Mouse (Mus musculus): Measurements from ENCODE around the gene Map3k21.

Gene Map3k21

GRCm38 (mm10) chr8:125910365-125911228, at the start of gene Map3k21:
Gene Map3k21, plus strand, starts transcription at chr8:125910450.
- DNase-seq (ENCODE audit: inconsistent age in 2 of 2, low spot score in 1 of 2), result peak; percentile 52 to 75

DNA sequence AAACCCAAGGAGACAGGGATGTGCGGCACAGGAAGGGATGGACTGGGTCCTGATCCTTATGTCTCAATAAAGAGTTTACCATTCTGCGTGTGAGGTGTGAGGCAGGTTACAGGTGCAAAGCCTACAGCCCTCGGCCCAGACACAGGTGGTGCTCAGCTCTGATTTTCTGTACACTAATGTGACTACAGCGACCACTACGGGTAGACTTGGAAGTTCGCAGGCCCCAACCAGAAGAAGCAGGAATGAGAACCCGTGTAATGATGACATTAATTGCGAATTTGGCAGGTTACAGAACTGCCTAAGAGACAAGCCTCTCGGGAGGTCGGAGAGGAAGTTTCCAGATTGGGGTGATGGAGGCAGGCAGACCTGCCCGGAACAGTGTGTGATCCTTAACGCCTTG, 44.1 kb upstream of the Map3k21 start:
- DNase-seq (ENCODE audit: inconsistent age in 2 of 2, low spot score in 1 of 2), result no peak

DNA sequence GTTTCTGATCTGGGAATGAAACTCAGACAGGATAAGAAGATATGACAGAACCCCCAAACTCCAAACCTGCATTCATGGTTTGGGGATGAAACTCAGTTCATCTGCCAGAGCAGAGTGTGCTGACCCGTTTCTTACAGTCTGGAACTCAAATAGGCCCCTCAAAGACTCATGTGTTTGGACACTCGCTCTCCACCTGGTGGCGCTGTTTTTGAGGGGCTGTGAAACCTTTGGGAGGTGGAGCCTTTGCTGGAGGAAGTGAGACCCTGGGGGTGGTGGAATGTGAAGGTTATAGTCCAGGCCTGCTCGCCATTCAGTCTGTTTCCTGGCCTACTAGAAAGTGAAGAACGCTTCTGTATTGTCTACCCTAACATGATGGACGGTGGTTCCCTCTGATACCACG, 41.7 kb upstream of the Map3k21 start:
- no peak for DNase-seq (ENCODE audit: inconsistent age in 2 of 2, low spot score in 1 of 2)

DNA sequence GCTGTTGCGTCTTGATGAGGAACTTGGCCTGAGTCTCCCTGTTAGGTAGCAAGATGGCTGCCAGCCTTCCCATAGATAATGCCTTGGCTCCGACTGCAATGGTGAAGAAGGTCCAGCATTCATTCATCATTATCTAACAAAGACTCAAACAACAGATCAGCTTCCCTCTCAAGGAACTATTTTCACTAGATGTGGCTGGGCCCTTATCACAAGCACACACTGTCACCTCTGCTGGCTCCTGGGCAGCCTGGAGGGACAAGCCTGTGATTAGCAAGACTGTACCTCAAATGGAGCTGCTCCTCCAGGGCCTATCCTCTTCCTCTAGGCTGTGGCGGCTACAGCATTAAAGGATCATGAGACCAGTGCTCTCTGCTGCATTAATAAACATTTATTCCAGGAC, 40.5 kb upstream of the Map3k21 start:
- DNase-seq (ENCODE audit: inconsistent age in 2 of 2, low spot score in 1 of 2), result no peak

- DNase-seq (ENCODE audit: inconsistent age in 2 of 2, low spot score in 1 of 2), result no peak
Observed at GRCm38 (mm10) chr8:125870179-125870702, 40.0 kb upstream of the Map3k21 start.

- peak; percentile 67 to 89 for DNase-seq (ENCODE audit: inconsistent age in 2 of 2, low spot score in 1 of 2)
Observed at GRCm38 (mm10) chr8:125870821-125871321, 39.4 kb upstream of the Map3k21 start.

- DNase-seq (ENCODE audit: inconsistent age in 2 of 2, low spot score in 1 of 2), result no peak
Observed at GRCm38 (mm10) chr8:125872501-125873249, 37.6 kb upstream of the Map3k21 start.

DNA sequence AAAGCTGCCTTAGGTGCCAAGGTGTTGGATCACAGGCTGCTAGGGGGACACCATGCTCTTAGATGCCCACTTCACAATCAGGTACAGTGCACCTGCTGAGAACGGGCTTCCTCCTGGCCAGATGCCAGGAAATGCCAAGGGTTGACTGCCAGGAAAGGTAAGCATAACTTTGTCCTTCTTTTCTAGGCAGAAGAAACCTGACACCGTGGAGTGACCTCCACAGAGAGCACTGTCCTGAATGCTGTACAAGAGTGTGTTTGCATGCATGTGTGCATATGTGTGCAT, 37.1 kb upstream of the Map3k21 start:
- no peak for DNase-seq (ENCODE audit: inconsistent age in 2 of 2, low spot score in 1 of 2)

DNA sequence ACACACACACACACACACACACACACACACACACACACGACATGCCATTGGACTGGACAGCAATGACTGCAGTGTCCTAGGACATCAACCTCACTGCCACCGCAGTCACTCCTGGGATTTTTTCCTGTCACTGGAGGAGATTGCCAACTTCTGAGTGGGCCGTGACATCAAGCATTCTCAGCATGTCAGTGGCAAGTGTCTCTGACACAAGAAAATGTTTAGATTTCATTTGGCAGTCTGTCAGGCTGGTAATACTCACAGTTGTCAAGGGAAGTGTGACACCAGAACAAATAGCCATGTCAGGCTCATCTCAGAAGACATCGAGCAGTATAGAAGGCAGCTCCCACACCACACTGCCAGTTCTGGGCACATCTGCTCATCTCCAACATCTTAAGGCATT, 29.8 kb upstream of the Map3k21 start:
- DNase-seq (ENCODE audit: inconsistent age in 2 of 2, low spot score in 1 of 2), result no peak

DNA sequence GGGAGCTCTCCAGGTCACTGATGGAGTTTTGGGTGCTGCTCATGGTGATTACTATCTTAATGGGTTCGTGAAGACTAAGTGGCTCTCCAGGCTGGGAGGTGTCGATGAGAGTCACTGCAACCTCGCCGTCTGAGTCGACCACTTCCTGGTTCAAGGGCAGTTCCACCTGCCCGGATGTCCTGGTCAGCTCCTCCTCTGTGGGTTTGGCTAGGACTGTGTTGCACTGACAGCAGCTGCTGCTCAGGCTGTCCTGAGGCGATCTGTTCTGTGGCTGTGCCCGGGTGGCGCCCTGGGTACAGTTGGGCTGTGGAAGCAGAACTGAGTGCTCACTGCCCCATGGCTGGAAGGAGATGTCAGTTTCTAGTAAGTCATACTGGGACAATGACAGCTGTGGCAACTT, 22.7 kb upstream of the Map3k21 start:
- DNase-seq (ENCODE audit: inconsistent age in 2 of 2, low spot score in 1 of 2), result no peak

GRCm38 (mm10) chr8:125889920-125890319, 20.3 kb upstream of the Map3k21 start:
- DNase-seq (ENCODE audit: inconsistent age in 2 of 2, low spot score in 1 of 2), result no peak

DNA sequence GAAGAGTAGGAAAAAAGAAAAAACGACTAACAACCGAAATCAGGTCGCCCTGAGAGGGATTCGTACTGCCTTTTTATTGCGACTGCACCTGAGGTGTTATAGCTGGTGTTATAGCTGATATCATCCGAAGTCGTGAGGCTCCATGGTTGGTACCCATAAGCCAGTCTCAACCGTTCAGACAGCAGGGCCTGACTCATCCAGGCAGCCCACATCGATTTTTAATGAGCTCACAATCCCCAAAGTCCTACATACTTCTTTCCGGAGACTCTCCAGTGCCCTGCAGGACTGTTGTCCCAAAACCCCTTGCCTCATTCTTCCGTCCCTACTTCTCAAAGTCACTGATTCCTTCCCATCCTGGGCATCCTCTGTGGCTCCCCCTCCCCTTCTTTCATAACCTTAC, 12.9 kb upstream of the Map3k21 start:
- DNase-seq (ENCODE audit: inconsistent age in 2 of 2, low spot score in 1 of 2), result no peak

- no peak for DNase-seq (ENCODE audit: inconsistent age in 2 of 2, low spot score in 1 of 2)
Observed at GRCm38 (mm10) chr8:125897868-125898788, 12.1 kb upstream of the Map3k21 start, which contains the start of gene Pcnx2. Gene Pcnx2, minus strand, starts transcription at chr8:125898317.

- DNase-seq (ENCODE audit: inconsistent age in 2 of 2, low spot score in 1 of 2), result peak; percentile 27 to 71
Observed at GRCm38 (mm10) chr8:125898899-125899298, 11.4 kb upstream of the Map3k21 start.

GRCm38 (mm10) chr8:125901167-125901566, 9.1 kb upstream of the Map3k21 start:
- DNase-seq (ENCODE audit: inconsistent age in 2 of 2, low spot score in 1 of 2), result no peak

GRCm38 (mm10) chr8:125902521-125902920, 7.7 kb upstream of the Map3k21 start:
- DNase-seq (ENCODE audit: inconsistent age in 2 of 2, low spot score in 1 of 2), result peak; percentile 26 to 69

DNA sequence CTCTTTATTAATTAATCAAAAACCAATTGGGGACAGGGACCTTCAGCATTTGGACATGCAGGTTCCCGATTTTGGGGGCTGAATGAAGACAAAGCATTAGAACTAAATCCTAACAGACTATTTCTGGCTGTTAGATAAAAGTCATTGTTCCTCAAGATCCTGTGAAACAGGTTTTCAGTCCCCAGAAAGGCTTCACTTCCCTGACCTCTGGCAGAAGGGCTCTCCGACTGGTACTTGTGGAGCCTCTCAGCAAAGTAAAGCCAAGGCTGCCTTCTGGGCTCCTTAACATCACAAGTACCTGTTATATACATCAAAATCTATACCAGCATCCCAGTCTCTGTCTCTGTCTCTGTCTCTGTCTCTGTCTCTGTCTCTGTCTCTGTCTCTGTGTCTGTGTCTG, 4.9 kb upstream of the Map3k21 start:
- DNase-seq (ENCODE audit: inconsistent age in 2 of 2, low spot score in 1 of 2), result no peak

DNA sequence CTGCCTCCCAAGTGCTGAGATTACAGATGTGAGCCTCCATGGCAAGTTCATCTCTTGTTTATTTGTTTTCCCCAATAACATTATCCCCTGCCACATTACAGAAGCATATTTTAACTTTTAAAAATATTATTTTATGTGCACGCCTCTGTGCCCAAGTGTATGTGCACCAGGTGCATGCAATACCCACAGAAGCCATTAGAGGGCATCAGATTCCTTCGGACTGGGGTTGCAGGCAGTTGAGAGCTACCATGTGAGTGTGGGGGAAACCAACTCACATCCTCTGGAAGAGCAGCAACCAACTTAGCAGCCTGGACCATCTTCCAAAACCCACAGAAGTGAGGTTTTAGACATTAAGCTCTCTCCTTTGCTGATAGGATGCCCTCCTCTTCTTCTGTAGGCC, 2.9 kb upstream of the Map3k21 start:
- DNase-seq (ENCODE audit: inconsistent age in 2 of 2, low spot score in 1 of 2), result no peak

- peak; percentile 76 to 90 for DNase-seq (ENCODE audit: inconsistent age in 2 of 2, low spot score in 1 of 2)
Observed at GRCm38 (mm10) chr8:125909661-125910364, 437 bp upstream of the Map3k21 start.

GRCm38 (mm10) chr8:125911229-125911580, 955 bp downstream of the Map3k21 start:
- no peak for DNase-seq (ENCODE audit: inconsistent age in 2 of 2, low spot score in 1 of 2)
